Mouse (Mus musculus): ENCODE data around the gene Pdcd1lg2.

- TF ChIP-seq E2F4 (IDR thresholded peaks at IDR 0.05; ENCODE audit: insufficient read depth), result no peak
- TF ChIP-seq USF1 (IDR thresholded peaks at IDR 0.05; ENCODE audit: low read depth), result no peak
- no peak for TF ChIP-seq MAX (IDR thresholded peaks at IDR 0.05; ENCODE audit: low read depth)
- TF ChIP-seq POLR2A (IDR thresholded peaks at IDR 0.05; ENCODE audit: insufficient read length, low read depth), result no peak
- TF ChIP-seq REST (IDR thresholded peaks at IDR 0.05; ENCODE audit: insufficient read depth, insufficient read length), result no peak
- TF ChIP-seq MYOD1 (IDR thresholded peaks at IDR 0.05; ENCODE audit: control insufficient read depth in 1 of 3, insufficient read length in 2 of 3, low read depth in 2 of 3), result no peak
- no peak for TF ChIP-seq TCF12 (IDR thresholded peaks at IDR 0.05; ENCODE audit: insufficient read depth, poor library complexity, severe bottlenecking)
- TF ChIP-seq POLR2AphosphoS2 (IDR thresholded peaks at IDR 0.05; ENCODE audit: insufficient read length, low read depth), result no peak
- no peak for TF ChIP-seq CEBPB (IDR thresholded peaks at IDR 0.05; ENCODE audit: insufficient read depth, poor library complexity, severe bottlenecking)
- TF ChIP-seq MYOG (IDR thresholded peaks at IDR 0.05; ENCODE audit: control insufficient read depth in 1 of 3, insufficient read depth in 1 of 3, insufficient read length in 2 of 3, low read depth in 2 of 3), result no peak
- TF ChIP-seq SRF (IDR thresholded peaks at IDR 0.05; ENCODE audit: control insufficient read depth, insufficient read length, low read depth), result no peak
- no peak for TF ChIP-seq TCF3 (IDR thresholded peaks at IDR 0.05; ENCODE audit: insufficient read length, low read depth)
These were observed 37.3 kb upstream of the Pdcd1lg2 start for GRCm38 (mm10) chr19:29373438-29373837.
